Mouse (Mus musculus) midbrain, embryonic 16.5 days (tissue): ENCODE data around the gene Paip2b. TPM values are rescaled to one million over a fixed set of nuclear protein-coding genes. Genes with fewer than 3 reads are reported as not detected.
"Not testable (repeated sequence)": the region's sequence is repeated elsewhere in the genome, so short reads cannot be mapped to it uniquely, and the experiment has no call there.

Experiments
- ATAC-seq: fragments of 200-750 bp; cut with Nextera tagmentation; 2 replicates; pipeline ENCODE4 v1.8.0; 2017; ENCODE audit warnings: moderate TSS enrichment
- H3K27ac ChIP-seq: fragments of 300-500 bp; sonication (generic); 2 replicates; pipeline ENCODE4 v1.5.1; 2014; ENCODE audit warnings: mild to moderate bottlenecking, low read length, mixed read lengths
- H3K27me3 ChIP-seq: fragments of 300-500 bp; sonication (generic); 2 replicates; pipeline ENCODE4 v1.6.1; 2014; ENCODE audit warnings: low read depth, low read length, mixed read lengths; ENCODE audit not compliant: control insufficient read depth, insufficient read depth
- H3K36me3 ChIP-seq: fragments of 300-500 bp; sonication (generic); 2 replicates; pipeline ENCODE4 v1.6.1; 2014; ENCODE audit warnings: mild to moderate bottlenecking, low read length, moderate library complexity, mixed read lengths; ENCODE audit not compliant: control insufficient read depth, insufficient read depth
- H3K4me1 ChIP-seq: fragments of 300-500 bp; sonication (generic); 2 replicates; pipeline ENCODE4 v1.6.1; 2014; ENCODE audit warnings: mild to moderate bottlenecking, low read length, mixed read lengths; ENCODE audit not compliant: control insufficient read depth, insufficient read depth
- H3K4me2 ChIP-seq: fragments of 300-500 bp; sonication (generic); 2 replicates; pipeline ENCODE4 v1.6.1; 2014; ENCODE audit warnings: mild to moderate bottlenecking, low read length, mixed read lengths
- H3K4me3 ChIP-seq: fragments of 300-500 bp; sonication (generic); 2 replicates; pipeline ENCODE4 v1.5.1; 2014; ENCODE audit warnings: low read depth, mild to moderate bottlenecking, low read length, moderate library complexity, mixed read lengths
- H3K9ac ChIP-seq: fragments of 300-500 bp; sonication (generic); 2 replicates; pipeline ENCODE4 v1.6.1; 2014; ENCODE audit warnings: low read depth, low read length, mixed read lengths
- H3K9me3 ChIP-seq: fragments of 300-500 bp; sonication (generic); replicated peaks from 2 replicates; pipeline ENCODE4 v1.6.1; 2014; ENCODE audit warnings: mild to moderate bottlenecking, low read length, mixed read lengths; ENCODE audit not compliant: control insufficient read depth, poor library complexity, severe bottlenecking
- WGBS: fragments of 180-500 bp; shearing (Covaris S2); extraction: QIAGEN DNeasy Blood & Tissue Kit; methylation state at CpG from one replicate; pipeline ENCODE4 v1.1.7; 2014; 5-methylcytosine and 5-hydroxymethylcytosine counted together
- polyA plus RNA-seq: library from polyadenylated mRNA; unstranded; fragments of >200 nt; fragmentation: Nextera tagmentation; extraction: Ambion mirVana; gene quantifications from 2 replicates; pipeline ENCODE4 v1.2.1, GENCODE M21; 2015

The Paip2b gene
- polyA plus RNA-seq, 1 experiment from 2014 or later = 29.7 TPM

GRCm38 (mm10) chr6:83790533-83790932 lies 41.0 kb downstream of the Paip2b start:
- not testable (repeated sequence) for H3K4me1 ChIP-seq, H3K4me2 ChIP-seq, H3K9me3 ChIP-seq, H3K9ac ChIP-seq, H3K27me3 ChIP-seq, ATAC-seq, H3K27ac ChIP-seq, H3K36me3 ChIP-seq, H3K4me3 ChIP-seq
- WGBS = 87% methylated on average over 5 of the region's 5 CpGs

GRCm38 (mm10) chr6:83788554-83788953 lies 43.0 kb downstream of the Paip2b start:
- no peaks in the 10 kb centered on the region for H3K27me3 ChIP-seq
- 48% methylated on average over 7 of the region's 7 CpGs for WGBS
- no peak overlapping the region for H3K4me2 ChIP-seq
- H3K27ac ChIP-seq = no peak overlapping the region
- no peak overlapping the region for H3K4me3 ChIP-seq
- ATAC-seq = no peak
- no peaks in the 10 kb centered on the region for H3K36me3 ChIP-seq
- no peaks in the 10 kb centered on the region for H3K4me1 ChIP-seq
- H3K9ac ChIP-seq = no peak overlapping the region
- H3K9me3 ChIP-seq = no peaks in the 10 kb centered on the region

GRCm38 (mm10) chr6:83786426-83786825 lies 45.1 kb downstream of the Paip2b start:
- Histone ChIP-seq H3K4me1 (no peaks in the 10 kb centered on the region), H3K27me3 (no peaks in the 10 kb centered on the region), H3K36me3 (no peaks in the 10 kb centered on the region), H3K27ac (no peak overlapping the region), H3K4me3 (no peak overlapping the region), H3K4me2 (no peak overlapping the region), H3K9me3 (no peaks in the 10 kb centered on the region), H3K9ac (no peak overlapping the region)
- ATAC-seq = no peak
- WGBS = 74% methylated on average over 3 of the region's 3 CpGs

GRCm38 (mm10) chr6:83779026-83779425 lies 52.5 kb downstream of the Paip2b start:
- Histone ChIP-seq H3K27me3 (no peaks in the 10 kb centered on the region), H3K36me3 (no peaks in the 10 kb centered on the region), H3K9me3 (no peaks in the 10 kb centered on the region), H3K4me2 (no peak overlapping the region), H3K4me3 (no peak overlapping the region), H3K27ac (no peak overlapping the region), H3K9ac (no peak overlapping the region), H3K4me1 (peaks cover 14% of the 10 kb centered on the region)
- no peak for ATAC-seq
- WGBS = 10% methylated on average over 5 of the region's 5 CpGs

- ATAC-seq = no peak
- H3K4me1 ChIP-seq = peaks cover 20% of the 10 kb centered on the region
- no peak overlapping the region for H3K27ac ChIP-seq
- H3K9me3 ChIP-seq = no peaks in the 10 kb centered on the region
- H3K4me3 ChIP-seq = no peak overlapping the region
- no peaks in the 10 kb centered on the region for H3K36me3 ChIP-seq
- H3K4me2 ChIP-seq = no peak overlapping the region
- WGBS = 90% methylated on average over 7 of the region's 7 CpGs
- no peak overlapping the region for H3K9ac ChIP-seq
- no peaks in the 10 kb centered on the region for H3K27me3 ChIP-seq
Observed at GRCm38 (mm10) chr6:83778306-83778705, 53.2 kb downstream of the Paip2b start.

DNA sequence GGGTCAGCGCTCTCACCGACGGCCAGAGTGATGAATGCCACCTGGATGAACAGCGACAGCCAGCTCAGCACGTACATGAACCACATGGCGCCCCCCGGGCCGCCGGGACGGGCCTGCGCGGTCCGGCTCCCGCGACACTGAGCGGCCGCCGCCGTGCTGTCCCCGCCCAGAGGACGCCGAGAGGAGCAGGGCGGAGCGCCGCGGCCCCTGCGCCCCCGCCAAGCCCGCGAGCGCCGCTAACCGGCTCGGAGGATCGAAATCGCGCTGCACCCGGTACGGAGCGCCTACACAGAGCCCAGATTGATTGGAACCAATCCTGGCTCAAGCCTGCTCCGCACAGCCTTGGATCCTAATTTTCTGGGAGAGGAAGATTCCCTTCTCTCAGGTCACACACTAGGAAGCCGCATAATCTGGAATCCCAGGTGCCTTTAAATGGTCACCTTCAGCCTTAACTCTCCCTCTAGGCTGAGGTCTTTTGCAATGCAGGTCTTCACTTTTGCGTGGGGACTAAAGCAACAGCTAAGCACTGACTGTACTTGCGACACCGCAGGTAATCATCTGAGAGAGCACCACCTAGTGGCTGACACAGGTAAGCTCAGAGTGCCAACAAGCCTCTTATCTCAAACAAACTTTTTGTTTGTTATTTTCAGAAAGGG lies 55.8 kb downstream of the Paip2b start, which contains the start of gene Tex261:
Gene Tex261 (minus strand): TSS at position 176 of the 656 bp plus-strand sequence.
- H3K9me3 ChIP-seq = no peaks in the 10 kb centered on the region
- H3K27ac ChIP-seq = peak within 1 kb of the TSS; percentile 82
- WGBS = under 1% methylated on average over 35 of the region's 45 CpGs
- no peaks in the 10 kb centered on the region for H3K27me3 ChIP-seq
- H3K4me3 ChIP-seq = peak within 1 kb of the TSS; percentile 91
- H3K36me3 ChIP-seq = no peaks in the 10 kb centered on the region; the same call in 1 of the 2 replicates
- H3K4me1 ChIP-seq = peaks cover 20% of the 10 kb centered on the region
- peak; percentile 97 for ATAC-seq
- H3K4me2 ChIP-seq = peak within 1 kb of the TSS; percentile 88
- peak within 1 kb of the TSS; percentile 95 for H3K9ac ChIP-seq

DNA sequence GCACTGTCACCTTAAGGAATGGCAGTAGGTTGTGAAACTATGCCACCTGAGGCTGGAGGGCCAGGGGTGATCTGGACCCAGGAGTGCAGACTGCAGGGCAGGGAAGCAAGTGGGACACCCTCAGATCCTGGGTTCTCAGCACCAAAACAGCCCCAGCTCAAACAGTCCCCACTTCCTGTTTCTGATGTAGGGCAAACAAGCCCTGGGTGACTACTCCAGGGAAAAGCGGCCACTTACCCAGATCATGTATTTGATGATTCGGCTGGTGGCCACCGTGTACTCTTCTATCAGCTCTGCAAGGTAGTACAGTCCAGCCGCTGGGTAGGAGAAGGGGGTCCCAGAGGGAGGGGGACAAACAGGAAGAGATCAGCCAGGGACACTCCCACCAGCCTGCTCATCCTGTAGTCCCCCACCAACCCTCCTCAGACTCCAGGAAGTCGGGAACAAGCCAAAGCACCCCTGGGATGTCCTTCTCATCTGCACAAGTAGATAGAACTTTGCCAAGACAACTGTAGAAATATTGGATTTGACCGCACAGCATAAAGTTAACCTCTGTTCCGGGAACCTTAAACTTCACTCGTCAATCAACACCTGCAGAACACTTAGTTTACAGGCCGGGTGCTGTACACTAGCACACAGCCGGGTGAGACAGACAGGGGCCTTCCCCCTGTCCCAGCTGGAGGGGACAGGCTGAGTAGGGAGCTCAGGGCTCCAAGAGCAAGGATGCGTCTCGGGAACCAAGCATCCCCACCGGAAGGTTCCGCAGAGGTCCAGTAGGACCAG lies 56.6 kb downstream of the Paip2b start:
- H3K4me2 ChIP-seq = peak overlapping the region; percentile 88
- H3K9ac ChIP-seq = peak overlapping the region; percentile 95
- peak overlapping the region; percentile 82 for H3K27ac ChIP-seq
- peak overlapping the region; percentile 91 for H3K4me3 ChIP-seq
- WGBS = 2% methylated on average over 14 of the region's 14 CpGs
- H3K9me3 ChIP-seq = no peaks in the 10 kb centered on the region
- no peaks in the 10 kb centered on the region; the same call in 1 of the 2 replicates for H3K36me3 ChIP-seq
- ATAC-seq = peak; percentile 64; the same call in 1 of the 2 replicates
- no peaks in the 10 kb centered on the region for H3K27me3 ChIP-seq
- peaks cover 20% of the 10 kb centered on the region for H3K4me1 ChIP-seq

DNA sequence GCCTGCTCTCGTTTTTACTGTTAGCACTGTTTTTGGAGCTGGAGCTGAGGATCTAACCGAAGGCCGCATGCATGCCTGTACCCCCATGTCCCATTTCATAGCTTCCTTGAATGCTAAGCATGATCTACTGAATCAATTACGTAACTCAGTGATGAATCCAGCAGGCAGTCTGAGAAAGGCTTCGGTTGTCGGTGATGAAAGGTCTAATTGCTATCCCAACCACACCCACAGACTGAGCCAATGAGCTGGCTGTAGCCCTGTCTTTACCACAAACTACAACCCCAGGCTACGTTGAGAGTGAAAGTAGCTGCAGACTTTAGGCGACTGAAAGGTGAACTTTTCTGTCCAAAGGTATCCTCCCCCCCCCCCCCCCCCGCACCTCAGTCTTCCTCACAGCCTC lies 57.4 kb downstream of the Paip2b start:
- H3K9ac ChIP-seq = no peak overlapping the region
- ATAC-seq = no peak
- no peak overlapping the region for H3K27ac ChIP-seq
- 71% methylated on average over 9 of the region's 9 CpGs for WGBS
- H3K4me3 ChIP-seq = no peak overlapping the region; the same call in 1 of the 2 replicates
- peaks cover 20% of the 10 kb centered on the region for H3K4me1 ChIP-seq
- no peaks in the 10 kb centered on the region for H3K9me3 ChIP-seq
- H3K36me3 ChIP-seq = no peaks in the 10 kb centered on the region; the same call in 1 of the 2 replicates
- H3K27me3 ChIP-seq = no peaks in the 10 kb centered on the region
- peak overlapping the region; percentile 88; the same call in 1 of the 2 replicates for H3K4me2 ChIP-seq

DNA sequence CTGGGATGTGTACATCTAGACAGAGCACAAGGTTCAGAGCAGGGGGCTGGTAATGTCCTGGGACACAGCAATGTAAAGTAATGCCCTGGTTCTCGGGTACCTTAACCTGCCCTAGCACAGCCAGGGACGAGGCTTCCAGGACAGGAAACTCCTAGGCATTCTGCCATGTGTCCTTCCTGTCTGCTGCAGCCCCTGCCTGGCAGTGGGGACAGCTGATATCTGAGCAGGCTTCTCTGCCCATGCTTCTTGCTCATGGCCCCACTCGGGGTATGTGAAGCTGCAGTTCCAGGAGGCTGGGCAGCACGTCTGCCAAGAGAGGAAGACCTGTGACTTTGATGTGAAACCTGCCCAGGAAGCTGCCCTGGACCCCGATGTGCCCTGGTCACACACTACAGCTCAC lies 63.1 kb downstream of the Paip2b start:
- Histone ChIP-seq H3K4me3 (no peak overlapping the region), H3K27me3 (peaks cover 11% of the 10 kb centered on the region), H3K36me3 (peaks cover 3% of the 10 kb centered on the region), H3K9ac (no peak overlapping the region), H3K4me1 (peaks cover under 1% of the 10 kb centered on the region; the same call in 1 of the 2 replicates), H3K27ac (no peak overlapping the region), H3K4me2 (no peak overlapping the region), H3K9me3 (no peaks in the 10 kb centered on the region)
- WGBS = 85% methylated on average over 5 of the region's 5 CpGs
- no peak for ATAC-seq
